Mouse (Mus musculus): ENCODE data around the gene Ankrd37.

DNA sequence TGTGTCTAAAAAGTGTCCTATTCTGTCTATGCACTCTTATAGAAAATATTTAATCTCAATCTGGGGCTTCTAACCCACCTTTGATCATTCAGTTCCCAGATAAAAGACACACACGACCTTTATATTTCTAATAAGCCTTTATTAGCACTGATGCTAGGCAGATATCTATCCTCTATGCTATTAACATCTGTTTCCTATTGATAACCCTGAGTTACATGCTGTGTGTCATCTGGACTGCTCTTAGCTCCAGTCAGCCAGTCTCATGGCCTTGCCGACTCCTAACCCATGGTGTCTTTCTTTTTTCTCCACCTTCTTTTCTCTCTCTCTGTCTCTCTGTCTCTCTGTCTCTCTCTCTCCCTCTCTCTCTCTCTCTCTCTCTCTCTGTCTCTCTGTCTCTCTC lies 17.3 kb downstream of the Ankrd37 start:
- TF ChIP-seq CTCF (IDR thresholded peaks at IDR 0.05; ENCODE audit: low read depth), result no peak
- no peak for TF ChIP-seq EP300 (IDR thresholded peaks at IDR 0.05; ENCODE audit: low read depth)

All from heart, postnatal 0 days (tissue).